Mouse (Mus musculus) embryonic facial prominence, embryonic 15.5 days (tissue): ENCODE measurements around the gene Pold4. TPM values are rescaled to one million over a fixed set of nuclear protein-coding genes. Genes with fewer than 3 reads are reported as not detected.

ENCODE experiments used
- ATAC-seq: fragments of 200-750 bp; cut with Nextera tagmentation; 2 replicates; pipeline ENCODE4 v1.8.0; 2017; ENCODE audit warnings: low read depth, moderate TSS enrichment; ENCODE audit not compliant: insufficient number of reproducible peaks, low FRiP score, low TSS enrichment
- H3K27ac ChIP-seq: fragments of 300-500 bp; sonication (generic); replicated peaks from 2 replicates; pipeline ENCODE4 v1.5.1; 2015; ENCODE audit warnings: mild to moderate bottlenecking, inconsistent platforms
- H3K27me3 ChIP-seq: fragments of 300-500 bp; sonication (generic); 2 replicates; pipeline ENCODE4 v1.6.1; 2015; ENCODE audit warnings: inconsistent platforms
- H3K36me3 ChIP-seq: fragments of 300-500 bp; sonication (generic); 2 replicates; pipeline ENCODE4 v1.6.1; 2015; ENCODE audit warnings: mild to moderate bottlenecking, inconsistent platforms
- H3K4me1 ChIP-seq: fragments of 300-500 bp; sonication (generic); 2 replicates; pipeline ENCODE4 v1.6.1; 2015; ENCODE audit warnings: inconsistent platforms
- H3K4me2 ChIP-seq: fragments of 300-500 bp; sonication (generic); replicated peaks from 2 replicates; pipeline ENCODE4 v1.6.1; 2015; ENCODE audit warnings: mild to moderate bottlenecking, inconsistent platforms
- H3K4me3 ChIP-seq: fragments of 300-500 bp; sonication (generic); replicated peaks from 2 replicates; pipeline ENCODE4 v1.5.1; 2015; ENCODE audit warnings: mild to moderate bottlenecking, inconsistent platforms
- H3K9ac ChIP-seq: fragments of 300-500 bp; sonication (generic); 2 replicates; pipeline ENCODE4 v1.6.1; 2015; ENCODE audit warnings: inconsistent platforms
- H3K9me3 ChIP-seq: fragments of 300-500 bp; sonication (generic); replicated peaks from 2 replicates; pipeline ENCODE4 v1.6.1; 2016; ENCODE audit warnings: inconsistent platforms
- WGBS: fragments of 180-500 bp; shearing (Covaris S2); methylation state at CpG from one replicate; pipeline ENCODE4 v1.1.7; 2015; 5-methylcytosine and 5-hydroxymethylcytosine counted together
- polyA plus RNA-seq: library from polyadenylated mRNA; unstranded; fragments of >200 nt; fragmentation: Nextera tagmentation; extraction: Ambion mirVana; gene quantifications from 2 replicates; pipeline ENCODE4 v1.2.1, GENCODE M21; 2015

Gene Pold4
- polyA plus RNA-seq, 1 experiment from 2014 or later: 33.5 TPM

DNA sequence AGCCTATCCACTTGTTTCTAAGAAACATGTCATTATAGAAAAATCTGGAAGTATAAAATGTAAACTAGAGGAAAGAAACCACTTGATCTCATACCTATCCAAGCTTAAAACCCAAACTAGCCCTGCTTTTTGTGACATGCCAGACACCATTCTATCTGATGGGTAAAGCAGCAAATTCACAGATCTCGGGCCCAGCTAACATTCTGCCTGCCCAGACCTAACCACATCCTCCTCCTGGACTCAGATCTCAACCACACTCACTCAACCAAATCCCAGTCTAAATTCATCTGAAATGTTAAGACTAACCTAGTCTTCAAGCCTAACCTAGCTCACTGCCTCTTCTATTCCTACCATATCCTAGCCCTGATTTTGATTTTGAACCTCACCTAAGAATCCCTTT lies 12.9 kb upstream of the Pold4 start:
- Histone ChIP-seq H3K9ac (no peak overlapping the region), H3K4me3 (no peak overlapping the region), H3K4me2 (no peak overlapping the region), H3K36me3 (peaks cover 16% of the 10 kb centered on the region; the same call in 1 of the 2 replicates), H3K27me3 (no peaks in the 10 kb centered on the region), H3K27ac (peak overlapping the region; percentile 49; the same call in 1 of the 2 replicates), H3K9me3 (no peaks in the 10 kb centered on the region), H3K4me1 (peaks cover 75% of the 10 kb centered on the region)
- no peak for ATAC-seq
- WGBS: 62% methylated on average over 1 of the region's 1 CpGs

DNA sequence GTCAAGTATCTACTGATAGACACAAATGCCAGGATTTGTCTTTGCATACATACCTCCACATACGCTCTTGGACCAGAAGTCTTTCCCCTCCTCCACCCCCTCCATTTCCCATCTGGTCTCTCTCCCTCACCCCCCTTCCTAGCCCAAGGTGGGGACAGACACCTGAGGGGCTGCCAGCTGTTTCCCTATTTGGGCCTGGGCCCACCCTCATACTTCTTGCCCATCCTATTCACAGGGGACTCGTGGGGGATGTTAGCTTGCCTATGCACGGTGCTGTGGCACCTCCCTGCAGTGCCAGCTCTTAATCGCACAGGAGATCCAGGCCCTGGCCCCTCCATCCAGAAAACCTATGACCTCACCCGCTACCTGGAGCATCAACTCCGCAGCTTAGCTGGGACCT lies 11.8 kb upstream of the Pold4 start:
- Histone ChIP-seq H3K27ac (peak overlapping the region; percentile 74), H3K36me3 (peaks cover 16% of the 10 kb centered on the region; the same call in 1 of the 2 replicates)

GRCm38 (mm10) chr19:4220416-4220815 lies 11.3 kb upstream of the Pold4 start:
- H3K9me3 ChIP-seq: no peaks in the 10 kb centered on the region
- peaks cover 67% of the 10 kb centered on the region for H3K4me1 ChIP-seq
- H3K4me3 ChIP-seq: no peak overlapping the region
- H3K27ac ChIP-seq: peak overlapping the region; percentile 74
- peak overlapping the region; percentile 29 for H3K4me2 ChIP-seq
- 0 out of 2 replicates have a peak, but pooled peaks have one; percentile 20 for ATAC-seq
- 30% methylated on average over 4 of the region's 4 CpGs for WGBS
- H3K36me3 ChIP-seq: peaks cover 16% of the 10 kb centered on the region; the same call in 1 of the 2 replicates
- H3K27me3 ChIP-seq: no peaks in the 10 kb centered on the region
- no peak overlapping the region for H3K9ac ChIP-seq

More for the DNA sequence above, 11.8 kb upstream of the Pold4 start:
- H3K9ac ChIP-seq: no peak overlapping the region
- peaks cover 72% of the 10 kb centered on the region for H3K4me1 ChIP-seq
- WGBS: 62% methylated on average over 6 of the region's 6 CpGs
- ATAC-seq: no peak
- H3K9me3 ChIP-seq: no peaks in the 10 kb centered on the region
- H3K27me3 ChIP-seq: no peaks in the 10 kb centered on the region
- H3K4me3 ChIP-seq: no peak overlapping the region
- H3K4me2 ChIP-seq: peak overlapping the region; percentile 29

GRCm38 (mm10) chr19:4220957-4221743 lies 10.5 kb upstream of the Pold4 start:
- peak; percentile 66 for ATAC-seq
- H3K9ac ChIP-seq: no peak overlapping the region
- H3K4me1 ChIP-seq: peaks cover 61% of the 10 kb centered on the region
- peak overlapping the region; percentile 74 for H3K27ac ChIP-seq
- H3K27me3 ChIP-seq: no peaks in the 10 kb centered on the region
- H3K4me3 ChIP-seq: no peak overlapping the region
- peak overlapping the region; percentile 29 for H3K4me2 ChIP-seq
- no peaks in the 10 kb centered on the region for H3K9me3 ChIP-seq
- WGBS: 27% methylated on average over 14 of the region's 14 CpGs
- peaks cover 16% of the 10 kb centered on the region; the same call in 1 of the 2 replicates for H3K36me3 ChIP-seq

DNA sequence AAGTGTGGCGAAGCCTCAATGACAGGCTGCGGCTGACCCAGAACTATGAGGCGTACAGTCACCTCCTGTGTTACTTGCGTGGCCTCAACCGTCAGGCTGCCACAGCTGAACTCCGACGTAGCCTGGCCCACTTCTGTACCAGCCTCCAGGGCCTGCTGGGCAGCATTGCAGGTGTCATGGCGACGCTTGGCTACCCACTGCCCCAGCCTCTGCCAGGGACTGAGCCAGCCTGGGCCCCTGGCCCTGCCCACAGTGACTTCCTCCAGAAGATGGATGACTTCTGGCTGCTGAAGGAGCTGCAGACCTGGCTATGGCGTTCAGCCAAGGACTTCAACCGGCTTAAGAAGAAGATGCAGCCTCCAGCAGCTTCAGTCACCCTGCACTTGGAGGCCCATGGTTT lies 9.5 kb upstream of the Pold4 start:
- H3K4me2 ChIP-seq: no peak overlapping the region
- H3K27ac ChIP-seq: no peak overlapping the region
- no peaks in the 10 kb centered on the region for H3K9me3 ChIP-seq
- no peak for ATAC-seq
- no peaks in the 10 kb centered on the region for H3K27me3 ChIP-seq
- 78% methylated on average over 11 of the region's 11 CpGs for WGBS
- peaks cover 51% of the 10 kb centered on the region for H3K4me1 ChIP-seq
- no peak overlapping the region for H3K9ac ChIP-seq
- H3K36me3 ChIP-seq: peaks cover 16% of the 10 kb centered on the region; the same call in 1 of the 2 replicates
- no peak overlapping the region for H3K4me3 ChIP-seq

DNA sequence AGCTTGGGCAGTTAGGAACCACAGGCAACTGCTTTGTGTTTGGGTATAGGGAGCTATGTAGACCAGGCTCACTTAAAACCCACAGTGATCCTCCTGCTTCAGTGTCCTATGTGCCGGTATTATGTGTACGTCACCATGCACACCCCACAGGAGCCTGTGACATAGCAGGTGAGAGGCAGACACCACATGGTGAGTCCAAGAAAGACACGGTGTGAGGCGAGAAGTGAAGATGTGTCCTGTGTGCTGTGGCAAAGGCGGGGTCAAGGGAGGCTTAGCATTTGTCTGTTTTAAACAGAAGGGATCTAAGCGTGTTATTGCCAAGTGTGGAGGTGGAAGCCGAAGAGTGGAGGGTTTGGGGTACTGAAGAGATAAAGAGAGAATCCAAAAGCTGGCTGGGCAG lies 4.9 kb upstream of the Pold4 start:
- Histone ChIP-seq H3K4me1 (peaks cover 23% of the 10 kb centered on the region), H3K4me2 (no peak overlapping the region), H3K36me3 (peaks cover 16% of the 10 kb centered on the region; the same call in 1 of the 2 replicates), H3K9me3 (no peaks in the 10 kb centered on the region), H3K4me3 (no peak overlapping the region), H3K9ac (no peak overlapping the region), H3K27ac (no peak overlapping the region), H3K27me3 (no peaks in the 10 kb centered on the region)
- ATAC-seq: no peak
- WGBS: 84% methylated on average over 7 of the region's 7 CpGs

GRCm38 (mm10) chr19:4227446-4227845 lies 4.3 kb upstream of the Pold4 start:
- Histone ChIP-seq H3K4me2 (no peak overlapping the region), H3K27ac (no peak overlapping the region), H3K36me3 (peaks cover 11% of the 10 kb centered on the region; the same call in 1 of the 2 replicates), H3K4me1 (peaks cover 20% of the 10 kb centered on the region), H3K4me3 (no peak overlapping the region), H3K9me3 (no peaks in the 10 kb centered on the region), H3K9ac (no peak overlapping the region; the same call in 1 of the 2 replicates), H3K27me3 (no peaks in the 10 kb centered on the region)
- 70% methylated on average over 5 of the region's 5 CpGs for WGBS
- no peak for ATAC-seq

GRCm38 (mm10) chr19:4227894-4228678 lies 3.6 kb upstream of the Pold4 start:
- no peak overlapping the region; the same call in 1 of the 2 replicates for H3K9ac ChIP-seq
- 19% methylated on average over 8 of the region's 8 CpGs for WGBS
- no peaks in the 10 kb centered on the region for H3K27me3 ChIP-seq
- H3K4me2 ChIP-seq: no peak overlapping the region
- no peak overlapping the region; the same call in 1 of the 2 replicates for H3K27ac ChIP-seq
- H3K4me3 ChIP-seq: no peak overlapping the region
- H3K9me3 ChIP-seq: no peaks in the 10 kb centered on the region
- peaks cover 22% of the 10 kb centered on the region for H3K4me1 ChIP-seq
- no peak for ATAC-seq
- H3K36me3 ChIP-seq: peaks cover 5% of the 10 kb centered on the region; the same call in 1 of the 2 replicates

DNA sequence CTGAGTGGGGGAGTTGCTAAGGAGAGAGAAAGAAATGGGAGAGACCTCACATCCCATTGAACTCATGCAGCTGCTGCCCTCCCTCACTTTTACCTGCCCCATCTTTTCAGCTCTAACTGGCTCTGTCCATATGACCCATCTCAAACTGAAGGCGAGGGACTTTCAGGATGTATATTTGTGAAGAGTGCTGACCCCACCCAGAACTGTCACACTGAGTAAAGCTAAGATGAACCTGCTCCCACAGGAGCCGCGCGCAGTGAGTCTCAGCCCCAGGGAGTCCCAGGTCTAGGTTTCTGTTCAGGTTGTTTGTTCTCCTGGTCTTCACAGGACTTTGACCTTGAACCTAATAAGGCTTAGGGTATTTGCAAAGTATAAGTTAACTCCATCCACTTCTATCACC lies 2.8 kb upstream of the Pold4 start:
- 73% methylated on average over 4 of the region's 4 CpGs for WGBS
- Histone ChIP-seq H3K27ac (no peak overlapping the region), H3K4me3 (no peak overlapping the region), H3K4me2 (no peak overlapping the region), H3K4me1 (peaks cover 22% of the 10 kb centered on the region), H3K9me3 (no peaks in the 10 kb centered on the region), H3K27me3 (no peaks in the 10 kb centered on the region), H3K9ac (no peak overlapping the region), H3K36me3 (no peaks in the 10 kb centered on the region)
- no peak for ATAC-seq

DNA sequence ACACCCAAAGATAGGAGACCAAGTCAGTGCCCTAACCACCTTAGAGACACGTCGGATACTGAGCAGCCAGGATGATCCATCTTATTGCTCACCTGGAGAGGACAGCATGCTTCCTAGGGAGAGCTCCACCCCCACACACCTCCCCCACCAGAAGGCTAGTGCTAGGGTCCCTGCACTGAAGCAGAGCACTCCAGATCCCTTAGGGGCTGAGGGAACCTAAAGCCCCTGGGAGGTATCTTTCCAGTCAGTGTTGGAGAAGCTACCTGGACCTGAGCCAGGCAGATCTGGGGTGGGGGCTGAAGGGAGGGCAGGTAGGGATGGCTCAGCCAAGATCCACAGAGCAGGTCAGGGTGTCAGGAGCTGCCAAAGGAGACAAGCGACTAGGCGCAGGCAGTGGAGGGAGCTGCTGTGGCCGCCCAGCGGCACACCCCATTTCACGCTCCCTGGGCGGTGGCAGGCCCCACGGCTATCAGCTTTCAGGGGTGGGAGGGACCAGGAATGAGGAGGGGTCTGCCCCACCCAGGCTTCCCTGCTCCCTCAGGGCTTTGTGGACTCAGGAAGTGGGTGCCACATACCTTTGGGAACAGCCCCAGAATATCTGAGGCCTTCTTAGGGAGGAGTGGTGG lies 2.1 kb upstream of the Pold4 start:
- H3K4me2 ChIP-seq: no peak overlapping the region
- no peak for ATAC-seq
- WGBS: 24% methylated on average over 9 of the region's 9 CpGs
- H3K9me3 ChIP-seq: no peaks in the 10 kb centered on the region
- H3K9ac ChIP-seq: no peak overlapping the region
- H3K4me3 ChIP-seq: no peak overlapping the region
- H3K4me1 ChIP-seq: peaks cover 22% of the 10 kb centered on the region
- no peaks in the 10 kb centered on the region for H3K27me3 ChIP-seq
- no peak overlapping the region for H3K27ac ChIP-seq
- H3K36me3 ChIP-seq: no peaks in the 10 kb centered on the region

- Histone ChIP-seq H3K9ac (no peak overlapping the region), H3K36me3 (no peaks in the 10 kb centered on the region), H3K9me3 (no peaks in the 10 kb centered on the region), H3K27ac (no peak overlapping the region), H3K4me1 (peaks cover 22% of the 10 kb centered on the region), H3K4me3 (no peak overlapping the region), H3K27me3 (no peaks in the 10 kb centered on the region), H3K4me2 (no peak overlapping the region)
- ATAC-seq: no peak
- 63% methylated on average over 8 of the region's 8 CpGs for WGBS
Measured at GRCm38 (mm10) chr19:4230415-4230814, 1.3 kb upstream of the Pold4 start.
